9 mouse cellular contexts compared by ENCODE assay signal in genomic region chr1:193324224-193324623, GRCm38 (mm10). TPM values are rescaled to one million over a fixed set of nuclear protein-coding genes. Genes with fewer than 3 reads are reported as not detected.
A peak's percentile ranks its signal among the peaks of the same experiment; 100 is the strongest.
DNase-seq lines count a peak whose midpoint lies in the region; ATAC-seq and TF ChIP-seq lines count a peak whose summit lies in the region.
"Had no signal": no experiment of that assay in that cellular context is flagged by ENCODE, and none has a peak within 500 bp of the region (broad histone marks: within the 10 kb centered on the region; RNA-seq: fewer than 3 reads in every experiment).

No protein-coding gene starts in this region.

- H3K9me3 ChIP-seq in kidney, embryonic 14.5 days (ENCODE audit: control insufficient read depth, low read length): no peaks in the 10 kb centered on the region
- no peaks in the 10 kb centered on the region for H3K9me3 ChIP-seq in ES-E14 (ENCODE audit: control insufficient read depth, insufficient read depth, low read depth, low read length)
- no peaks in the 10 kb centered on the region for H3K9me3 ChIP-seq in embryonic facial prominence, embryonic 11.5 days (replicated peaks; ENCODE audit: control insufficient read depth, low read length)
- H3K9me3 ChIP-seq: embryonic facial prominence, embryonic 15.5 days; limb, embryonic 13.5 days had no signal

- H3K27me3 ChIP-seq in kidney, embryonic 14.5 days (ENCODE audit: control insufficient read depth, insufficient read depth, low read length): no peaks in the 10 kb centered on the region
- no peaks in the 10 kb centered on the region for H3K27me3 ChIP-seq in embryonic facial prominence, embryonic 11.5 days (ENCODE audit: control insufficient read depth, insufficient read depth, low read length)
- H3K27me3 ChIP-seq: embryonic facial prominence, embryonic 15.5 days; limb, embryonic 13.5 days had no signal

- ATAC-seq in kidney, embryonic 14.5 days (ENCODE audit: low FRiP score, low TSS enrichment): no peak
- no peak for ATAC-seq in embryonic facial prominence, embryonic 11.5 days (replicated peaks; ENCODE audit: insufficient number of reproducible peaks, low FRiP score, low TSS enrichment, low read depth)
- peak; percentile 62 for ATAC-seq in megakaryocyte-erythroid progenitor cell, adult 5-6 weeks (replicated peaks; ENCODE audit: low FRiP score, low TSS enrichment, poor library complexity, severe bottlenecking)

- 32% methylated on average over 2 of the region's 2 CpGs for WGBS in kidney, embryonic 14.5 days
- 33% methylated on average over 2 of the region's 2 CpGs for WGBS in embryonic facial prominence, embryonic 11.5 days

- H3K4me1 ChIP-seq in kidney, embryonic 14.5 days (ENCODE audit: control insufficient read depth, insufficient read depth, low read length): no peaks in the 10 kb centered on the region
- H3K4me1 ChIP-seq in ES-E14 (ENCODE audit: control insufficient read depth in 2 of 2, insufficient read depth in 2 of 2, low read length in 2 of 2, poor library complexity in 1 of 2): no peaks in the 10 kb centered on the region
- H3K4me1 ChIP-seq in embryonic facial prominence, embryonic 11.5 days (ENCODE audit: control insufficient read depth, insufficient read depth, low read length): no peaks in the 10 kb centered on the region
- H3K4me1 ChIP-seq: embryonic facial prominence, embryonic 15.5 days; limb, embryonic 13.5 days had no signal

- no peak overlapping the region for H3K4me3 ChIP-seq in kidney, embryonic 14.5 days (ENCODE audit: low read length)
- no peak overlapping the region for H3K4me3 ChIP-seq in ES-E14 (ENCODE audit: insufficient read depth in 1 of 2, low read depth in 1 of 2, low read length in 2 of 2, poor library complexity in 1 of 2, severe bottlenecking in 1 of 2)
- no peak overlapping the region for H3K4me3 ChIP-seq in embryonic facial prominence, embryonic 11.5 days (ENCODE audit: low read depth, low read length)
- H3K4me3 ChIP-seq: embryonic facial prominence, embryonic 15.5 days; limb, embryonic 13.5 days had no signal

- H3K27ac ChIP-seq in kidney, embryonic 14.5 days (ENCODE audit: low read depth, low read length): no peak overlapping the region
- no peak overlapping the region for H3K27ac ChIP-seq in ES-E14 (ENCODE audit: insufficient read depth, low read depth, low read length, poor library complexity, severe bottlenecking)
- H3K27ac ChIP-seq in embryonic facial prominence, embryonic 11.5 days (replicated peaks; ENCODE audit: low read depth, low read length): no peak overlapping the region
- H3K27ac ChIP-seq: embryonic facial prominence, embryonic 15.5 days; limb, embryonic 13.5 days had no signal

- H3K36me3 ChIP-seq in kidney, embryonic 14.5 days (ENCODE audit: control insufficient read depth, insufficient read depth, low read length): no peaks in the 10 kb centered on the region
- no peaks in the 10 kb centered on the region for H3K36me3 ChIP-seq in ES-E14 (ENCODE audit: control insufficient read depth, insufficient read depth, low read length, poor library complexity, severe bottlenecking)
- H3K36me3 ChIP-seq in embryonic facial prominence, embryonic 11.5 days (replicated peaks; ENCODE audit: control insufficient read depth, insufficient read depth, low read depth, low read length): no peaks in the 10 kb centered on the region
- H3K36me3 ChIP-seq: embryonic facial prominence, embryonic 15.5 days; limb, embryonic 13.5 days had no signal

- H3K9ac ChIP-seq in kidney, embryonic 14.5 days (ENCODE audit: low read depth, low read length): no peak overlapping the region
- H3K9ac ChIP-seq in ES-E14 (ENCODE audit: insufficient read depth, low read depth, low read length, poor library complexity, severe bottlenecking): no peak overlapping the region
- H3K9ac ChIP-seq in embryonic facial prominence, embryonic 11.5 days (replicated peaks; ENCODE audit: low read length): no peak overlapping the region
- H3K9ac ChIP-seq: embryonic facial prominence, embryonic 15.5 days; limb, embryonic 13.5 days had no signal

- in situ Hi-C loops in ES-E14 (cut with MboI; ENCODE audit: low sequenced_read_pairs in 2 of 2, unreplicated experiment in 2 of 2): no loop called here

- peak; percentile 61 for DNase-seq in kidney, adult 18-20 months
- DNase-seq in B cell, adult 2 months: peak; percentile 58 to 66
- DNase-seq in ES-E14 (ENCODE audit: low read depth, low spot score): peak; percentile 13
- peak; percentile 57 for DNase-seq in embryonic facial prominence, embryonic 11.5 days (ENCODE audit: low spot score)
- DNase-seq in layer of hippocampus, postnatal 36 days: no peak

- no peak overlapping the region for H3K4me2 ChIP-seq in kidney, embryonic 14.5 days (replicated peaks; ENCODE audit: low read depth, low read length)
- H3K4me2 ChIP-seq in embryonic facial prominence, embryonic 11.5 days (ENCODE audit: low read depth, low read length): no peak overlapping the region
- H3K4me2 ChIP-seq: embryonic facial prominence, embryonic 15.5 days; limb, embryonic 13.5 days had no signal

TF ChIP-seq in ES-E14, 5 proteins besides CTCF, POLR2A, EP300 and RAD21:
- TF ChIP-seq MAFK (IDR thresholded peaks at IDR 0.05; ENCODE audit: insufficient read depth, low read depth, low read length): no peak
- peak; percentile 25; the same call in 1 of the 2 replicates for TF ChIP-seq ZC3H11A (IDR thresholded peaks at IDR 0.05; ENCODE audit: borderline replicate concordance, low read depth, low read length)
- no peak for TF ChIP-seq CHD2 (IDR thresholded peaks at IDR 0.05; ENCODE audit: low read depth, low read length)
- TF ChIP-seq ZNF384 (IDR thresholded peaks at IDR 0.05; ENCODE audit: low read depth, low read length): no peak
- TF ChIP-seq HCFC1 (IDR thresholded peaks at IDR 0.05; ENCODE audit: borderline replicate concordance, insufficient read depth, low read length): no peak

RNA-seq across cellular contexts. Expression of gene Camk1g, which starts 45.9 kb away (rescaled TPM):
- 10.2 and 13.4 TPM in 2 replicates for polyA plus RNA-seq in kidney, embryonic 14.5 days (2014; fragmentation: Nextera tagmentation; extraction: Ambion mirVana)
- not detected in 2 replicates for total RNA-seq in ES-E14 (2012; rRNA removed)
- 21.6 and 21.9 TPM in 2 replicates for polyA plus RNA-seq in embryonic facial prominence, embryonic 11.5 days (2014; fragmentation: Nextera tagmentation; extraction: Ambion mirVana)
- total RNA-seq in megakaryocyte-erythroid progenitor cell, adult 5-6 weeks (2014; fragmentation: Nextera tagmentation): not detected in 2 replicates
- total RNA-seq in megakaryocyte-erythroid progenitor cell, adult 5-6 weeks (2017): not detected in 2 replicates
- 10 to 100 TPM; 23.5 to 26.6 TPM for total RNA-seq in layer of hippocampus, postnatal 36 days (2021)

RNA-seq across cellular contexts. Expression of gene G0s2, which starts 51.2 kb away (rescaled TPM):
- 17.9 and 26.5 TPM in 2 replicates for polyA plus RNA-seq in kidney, embryonic 14.5 days (2014; fragmentation: Nextera tagmentation; extraction: Ambion mirVana)
- 4.8 and 7.3 TPM in 2 replicates for total RNA-seq in ES-E14 (2012; rRNA removed)
- polyA plus RNA-seq in embryonic facial prominence, embryonic 11.5 days (2014; fragmentation: Nextera tagmentation; extraction: Ambion mirVana): 8.7 and 8.9 TPM in 2 replicates
- total RNA-seq in megakaryocyte-erythroid progenitor cell, adult 5-6 weeks (2014; fragmentation: Nextera tagmentation): 1.2 TPM in 1 of 2 replicates, not detected in the other
- total RNA-seq in megakaryocyte-erythroid progenitor cell, adult 5-6 weeks (2017): not detected in 2 replicates
- total RNA-seq in layer of hippocampus, postnatal 36 days (2021): 10 to 100 TPM in 1 of 2 experiments, 1 to 10 TPM in 1; 6.7 to 10.2 TPM

Comparison
In these comparisons a context has a peak if more than half of its experiments do, and no peak if none do; other contexts are left out.
1. DNase-seq: peak in kidney, adult 18-20 months (single experiment), B cell, adult 2 months (2 of 2), ES-E14 (single experiment) and embryonic facial prominence, embryonic 11.5 days (single experiment); none in layer of hippocampus, postnatal 36 days (0 of 2).
2. RNA of gene Camk1g, which starts 45.9 kb away (total RNA-seq): 23.5 to 26.6 TPM in layer of hippocampus, postnatal 36 days; not detected in ES-E14 and not detected in megakaryocyte-erythroid progenitor cell, adult 5-6 weeks; every median in the first group is over 10 times any median in the second.